Mouse (Mus musculus) spleen, adult 2 months (tissue): ENCODE data around the gene Kmt2e.

Experiments
- CTCF ChIP-seq: fragments of 200-500 bp; IDR thresholded peaks from 2 replicates; pipeline ENCODE4 v1.5.1; 2011; ENCODE audit warnings: mild to moderate bottlenecking, inconsistent platforms; ENCODE audit not compliant: insufficient read depth, insufficient read length, insufficient replicate concordance; ENCODE audit errors: extremely low read depth
- POLR2A ChIP-seq: fragments of 200-500 bp; IDR thresholded peaks from 2 replicates; pipeline ENCODE4 v1.6.1; 2011; ENCODE audit warnings: low read depth, low read length, inconsistent platforms

- TF ChIP-seq CTCF (no peak), POLR2A (no peak)
These were observed 90.4 kb downstream of the Kmt2e start for GRCm38 (mm10) chr5:23524621-23525020.
